8 mouse cellular contexts compared by ENCODE assay signal in genomic region chr8:72261019-72261418, GRCm38 (mm10). TPM values are rescaled to one million over a fixed set of nuclear protein-coding genes. Genes with fewer than 3 reads are reported as not detected.
DNase-seq lines count a peak whose midpoint lies in the region; ATAC-seq and TF ChIP-seq lines count a peak whose summit lies in the region.

No protein-coding gene starts in this region.

- WGBS in forebrain, embryonic 15.5 days: 28% methylated on average over 2 of the region's 2 CpGs
- 33% methylated on average over 2 of the region's 2 CpGs for WGBS in hindbrain, embryonic 15.5 days

- no peak overlapping the region for H3K27ac ChIP-seq in testis, adult 2 months (ENCODE audit: control insufficient read depth, insufficient read depth, low read depth, low read length)
- no peak overlapping the region for H3K27ac ChIP-seq in forebrain, embryonic 15.5 days (replicated peaks)
- H3K27ac ChIP-seq in hindbrain, embryonic 15.5 days (replicated peaks): no peak overlapping the region

- H3K4me1 ChIP-seq in testis, adult 2 months (ENCODE audit: control insufficient read depth, insufficient read depth, low read length): peaks cover 4% of the 10 kb centered on the region
- no peaks in the 10 kb centered on the region for H3K4me1 ChIP-seq in forebrain, embryonic 15.5 days
- H3K4me1 ChIP-seq in hindbrain, embryonic 15.5 days (replicated peaks): no peaks in the 10 kb centered on the region

- no peaks in the 10 kb centered on the region for H3K9me3 ChIP-seq in forebrain, embryonic 15.5 days
- H3K9me3 ChIP-seq in hindbrain, embryonic 15.5 days: no peaks in the 10 kb centered on the region

- ATAC-seq in forebrain, embryonic 15.5 days (replicated peaks): peak; percentile 61
- ATAC-seq in hindbrain, embryonic 15.5 days (ENCODE audit: low FRiP score, low read depth): peak; percentile 51

- no peaks in the 10 kb centered on the region for H3K27me3 ChIP-seq in testis, adult 2 months (ENCODE audit: control insufficient read depth, insufficient read depth, low read length)
- H3K27me3 ChIP-seq in forebrain, embryonic 15.5 days: no peaks in the 10 kb centered on the region
- no peaks in the 10 kb centered on the region for H3K27me3 ChIP-seq in hindbrain, embryonic 15.5 days

- no peaks in the 10 kb centered on the region for H3K36me3 ChIP-seq in testis, adult 2 months (ENCODE audit: control insufficient read depth, insufficient read depth, low read length)
- no peaks in the 10 kb centered on the region for H3K36me3 ChIP-seq in forebrain, embryonic 15.5 days
- H3K36me3 ChIP-seq in hindbrain, embryonic 15.5 days: no peaks in the 10 kb centered on the region

- H3K9ac ChIP-seq in forebrain, embryonic 15.5 days (replicated peaks): no peak overlapping the region
- no peak overlapping the region for H3K9ac ChIP-seq in hindbrain, embryonic 15.5 days

- DNase-seq in testis, postnatal 14 days (ENCODE audit: low spot score): no peak
- peak; percentile 83 for DNase-seq in brain, embryonic 14.5 days (ENCODE audit: low read depth)
- peak; percentile 71 for DNase-seq in liver
- peak; percentile 92 for DNase-seq in naive thymus-derived CD4-positive, alpha-beta T cell, adult 2 months (ENCODE audit: low read depth)
- peak; percentile 83 for DNase-seq in thymus, postnatal 14 days

- peak; percentile 5; the same call in 1 of the 2 replicates for TF ChIP-seq CTCF in testis, adult 2 months (IDR thresholded peaks at IDR 0.05; ENCODE audit: control insufficient read depth, insufficient read depth, insufficient replicate concordance, low read depth, low read length)
- TF ChIP-seq CTCF in brain, embryonic 14.5 days (IDR thresholded peaks at IDR 0.05; ENCODE audit: borderline replicate concordance, extremely low read depth, insufficient read depth, insufficient read length): peak; percentile 83; the same call in 1 of the 2 replicates

- H3K4me2 ChIP-seq in forebrain, embryonic 15.5 days (replicated peaks): no peak overlapping the region
- no peak overlapping the region for H3K4me2 ChIP-seq in hindbrain, embryonic 15.5 days

- H3K4me3 ChIP-seq in testis, adult 2 months (ENCODE audit: control insufficient read depth, low read depth, low read length): no peak overlapping the region
- no peak overlapping the region for H3K4me3 ChIP-seq in forebrain, embryonic 15.5 days
- H3K4me3 ChIP-seq in hindbrain, embryonic 15.5 days: no peak overlapping the region

- no peak for TF ChIP-seq POLR2A in testis, adult 2 months (IDR thresholded peaks at IDR 0.05; ENCODE audit: control insufficient read depth, low read depth, low read length)
- no peak for TF ChIP-seq POLR2A in brain, embryonic 14.5 days (IDR thresholded peaks at IDR 0.05; ENCODE audit: borderline replicate concordance, extremely low read depth, insufficient read depth, insufficient read length, poor library complexity, severe bottlenecking)

RNA-seq across cellular contexts. Expression of gene Ap1m1, which starts 21.2 kb away (rescaled TPM):
- 405 and 422 TPM in 2 replicates for polyA plus RNA-seq in testis, adult 2 months (2012; rRNA removed)
- 242 and 254 TPM in 2 replicates for polyA plus RNA-seq in brain, embryonic 14.5 days (2012; rRNA removed)
- 248 and 252 TPM in 2 replicates for polyA plus RNA-seq in forebrain, embryonic 15.5 days (2015; fragmentation: Nextera tagmentation; extraction: Ambion mirVana)
- 238 and 278 TPM in 2 replicates for polyA plus RNA-seq in hindbrain, embryonic 15.5 days (2015; fragmentation: Nextera tagmentation; extraction: Ambion mirVana)

RNA-seq across cellular contexts. Expression of gene Fam32a, which starts 41.5 kb away (rescaled TPM):
- 14.5 and 15.4 TPM in 2 replicates for polyA plus RNA-seq in testis, adult 2 months (2012; rRNA removed)
- polyA plus RNA-seq in brain, embryonic 14.5 days (2012; rRNA removed): 89.1 and 103 TPM in 2 replicates
- 116 and 117 TPM in 2 replicates for polyA plus RNA-seq in forebrain, embryonic 15.5 days (2015; fragmentation: Nextera tagmentation; extraction: Ambion mirVana)
- polyA plus RNA-seq in hindbrain, embryonic 15.5 days (2015; fragmentation: Nextera tagmentation; extraction: Ambion mirVana): 91.8 and 97.1 TPM in 2 replicates

RNA-seq across cellular contexts. Expression of gene Gm10282, which starts 44.0 kb away (rescaled TPM):
- polyA plus RNA-seq in testis, adult 2 months (2012; rRNA removed): 1.1 and 1.7 TPM in 2 replicates
- polyA plus RNA-seq in brain, embryonic 14.5 days (2012; rRNA removed): 11.5 and 14.3 TPM in 2 replicates
- 23.0 and 23.1 TPM in 2 replicates for polyA plus RNA-seq in forebrain, embryonic 15.5 days (2015; fragmentation: Nextera tagmentation; extraction: Ambion mirVana)
- polyA plus RNA-seq in hindbrain, embryonic 15.5 days (2015; fragmentation: Nextera tagmentation; extraction: Ambion mirVana): 9.8 and 12.5 TPM in 2 replicates

RNA-seq across cellular contexts. Expression of gene Gm11034, which starts 47.6 kb away (rescaled TPM):
- not detected in 2 replicates for polyA plus RNA-seq in testis, adult 2 months (2012; rRNA removed)
- not detected in 2 replicates for polyA plus RNA-seq in brain, embryonic 14.5 days (2012; rRNA removed)
- polyA plus RNA-seq in forebrain, embryonic 15.5 days (2015; fragmentation: Nextera tagmentation; extraction: Ambion mirVana): not detected in 2 replicates
- not detected in 2 replicates for polyA plus RNA-seq in hindbrain, embryonic 15.5 days (2015; fragmentation: Nextera tagmentation; extraction: Ambion mirVana)

RNA-seq across cellular contexts. Expression of gene Cib3, which starts 48.4 kb away (rescaled TPM):
- 0.05 and 0.48 TPM in 2 replicates for polyA plus RNA-seq in testis, adult 2 months (2012; rRNA removed)
- not detected in 2 replicates for polyA plus RNA-seq in brain, embryonic 14.5 days (2012; rRNA removed)
- not detected in 2 replicates for polyA plus RNA-seq in forebrain, embryonic 15.5 days (2015; fragmentation: Nextera tagmentation; extraction: Ambion mirVana)
- polyA plus RNA-seq in hindbrain, embryonic 15.5 days (2015; fragmentation: Nextera tagmentation; extraction: Ambion mirVana): not detected in 2 replicates
